Mouse (Mus musculus) 416B (cell line): Measurements from ENCODE around the gene Gm7030.
"Not testable (repeated sequence)": the region's sequence is repeated elsewhere in the genome, so short reads cannot be mapped to it uniquely, and the experiment has no call there.

Source experiments
- DNase-seq: peaks from one replicate; pipeline ENCODE4 v3.0.0; 2011; ENCODE audit warnings: low read depth

Gm7030 gene

GRCm38 (mm10) chr17:36128968-36129817 is at the start of gene Gm7030:
Gm7030 (minus strand) TSS chr17:36129425.
- not testable (repeated sequence) for DNase-seq

- DNase-seq = not testable (repeated sequence)
These were observed 49.7 kb upstream of the Gm7030 start for GRCm38 (mm10) chr17:36178938-36179337.

DNA sequence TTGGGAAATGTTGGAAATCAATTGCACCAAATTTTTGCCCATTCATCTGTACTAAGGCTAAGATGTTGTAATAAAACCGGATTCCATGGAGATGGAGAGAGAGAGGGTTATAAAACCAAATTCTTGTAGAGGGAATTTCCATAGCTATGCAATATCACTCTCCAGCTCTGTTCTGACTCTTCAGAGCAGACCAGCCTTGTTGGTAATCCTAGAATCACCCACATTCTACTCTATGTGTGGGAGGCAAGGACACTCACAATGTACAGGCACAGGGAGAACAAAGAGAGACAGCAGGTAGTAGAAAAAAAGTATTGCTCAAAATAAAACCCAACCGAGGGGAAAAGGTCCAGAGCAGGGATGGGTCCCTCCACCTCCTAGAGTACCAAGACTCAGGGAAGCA is 46.9 kb upstream of the Gm7030 start:
- DNase-seq = not testable (repeated sequence)

GRCm38 (mm10) chr17:36170287-36170814 is 41.1 kb upstream of the Gm7030 start:
- no peak for DNase-seq

DNA sequence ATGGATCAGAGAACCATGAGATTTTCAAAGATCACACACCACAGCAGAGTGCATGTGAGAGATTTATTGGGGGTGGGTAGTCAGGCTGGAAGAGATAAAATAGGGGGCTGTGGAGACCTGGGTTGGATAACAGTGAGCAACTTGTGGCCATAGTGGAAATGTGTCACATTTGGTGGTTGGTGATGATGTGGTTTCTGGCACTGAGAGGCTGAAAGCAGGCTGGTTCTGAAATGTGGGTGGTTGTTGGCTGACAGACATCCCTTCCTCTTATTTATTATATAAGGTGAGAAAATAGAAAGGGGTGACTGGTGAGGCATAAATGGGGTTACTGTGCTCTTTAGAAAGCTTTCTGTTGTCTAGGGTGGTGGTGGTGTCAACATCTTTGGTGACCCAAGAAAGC is 40.5 kb upstream of the Gm7030 start:
- DNase-seq = peak; percentile 25

- not testable (repeated sequence) for DNase-seq
These were observed 39.9 kb upstream of the Gm7030 start for GRCm38 (mm10) chr17:36169094-36169493.

DNA sequence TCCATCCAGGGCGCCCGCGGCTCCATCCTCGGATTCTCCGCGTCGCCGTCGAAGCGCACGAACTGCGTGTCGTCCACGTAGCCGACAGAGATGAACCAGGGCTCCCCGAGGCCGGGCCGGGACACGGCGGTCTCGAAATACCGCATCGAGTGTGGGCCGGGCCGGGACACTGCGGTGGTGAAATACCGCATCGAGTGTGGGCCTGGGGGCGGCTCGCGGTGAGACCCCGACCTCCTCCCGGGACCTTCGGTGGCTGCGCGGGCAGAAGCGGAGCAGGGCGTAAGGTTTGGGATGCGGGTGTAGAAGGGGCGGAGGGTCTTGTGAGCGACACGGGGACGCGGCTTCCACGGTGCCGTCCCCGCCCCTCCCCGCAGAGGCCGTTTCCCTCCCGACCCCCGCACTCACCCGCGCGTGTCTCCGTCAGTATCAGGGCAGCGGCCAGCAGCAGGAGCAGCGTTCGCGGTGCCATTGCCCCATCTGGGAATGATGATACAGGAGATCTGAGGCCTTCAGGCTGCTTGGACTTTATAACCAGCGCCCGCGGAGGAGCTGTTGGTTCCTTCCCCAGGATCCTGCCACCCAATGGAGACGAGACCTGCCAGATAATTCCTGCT is 38.9 kb upstream of the Gm7030 start, which contains the start of gene Gm8909:
Gene Gm8909 (minus strand): TSS at position 499 of the 614 bp plus-strand sequence.
- DNase-seq = no peak

GRCm38 (mm10) chr17:36167306-36168038 is 38.2 kb upstream of the Gm7030 start:
- peak; percentile 14 for DNase-seq

- DNase-seq = not testable (repeated sequence)
These were observed 37.7 kb upstream of the Gm7030 start for GRCm38 (mm10) chr17:36166901-36167300.

DNA sequence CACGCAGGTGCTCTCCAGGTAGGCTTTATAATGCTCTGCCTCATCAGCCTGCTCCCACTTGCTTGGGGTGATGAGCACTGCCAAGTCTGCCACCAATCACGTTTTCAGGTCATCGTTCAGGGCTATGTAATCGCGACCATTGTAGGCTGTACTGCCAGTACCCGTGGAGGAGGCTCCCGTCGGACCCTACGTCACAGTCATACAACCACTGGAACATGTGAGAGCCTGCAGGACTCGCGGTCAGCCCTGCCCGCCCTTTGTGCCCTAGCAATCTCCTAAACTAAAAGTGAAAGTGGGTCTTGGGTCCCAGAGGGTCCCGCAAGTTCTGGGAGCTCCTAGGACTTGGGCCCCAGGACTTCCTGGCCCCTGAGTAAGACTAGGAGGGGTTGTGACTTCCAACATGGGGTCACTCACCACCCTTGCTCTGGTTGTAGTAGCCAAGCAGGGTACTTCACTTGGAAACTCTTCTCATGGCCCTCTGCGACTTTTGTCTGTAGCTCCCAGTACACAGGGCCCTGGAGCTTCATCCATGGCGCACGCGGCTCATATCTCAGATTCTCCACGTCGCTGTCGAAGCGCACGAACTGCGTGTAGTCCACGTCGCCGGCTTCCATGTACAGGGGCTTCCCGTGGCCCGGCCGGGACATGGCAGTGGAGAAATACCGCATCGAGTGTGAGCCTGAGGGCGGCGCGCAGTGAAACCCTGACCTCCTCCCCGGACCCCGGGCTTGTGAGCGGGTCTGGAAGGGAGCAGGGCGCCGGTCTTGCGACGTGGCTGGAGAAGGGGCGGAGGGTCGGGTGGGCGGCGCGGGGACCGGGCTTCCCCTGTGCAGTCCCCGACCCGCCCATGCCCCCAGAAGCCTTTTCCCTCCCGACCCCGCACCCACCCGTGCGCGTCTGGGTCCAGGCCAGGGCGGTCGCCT is 32.2 kb upstream of the Gm7030 start:
- DNase-seq = no peak

- DNase-seq = not testable (repeated sequence)
These were observed 29.0 kb upstream of the Gm7030 start for GRCm38 (mm10) chr17:36158264-36158663.

DNA sequence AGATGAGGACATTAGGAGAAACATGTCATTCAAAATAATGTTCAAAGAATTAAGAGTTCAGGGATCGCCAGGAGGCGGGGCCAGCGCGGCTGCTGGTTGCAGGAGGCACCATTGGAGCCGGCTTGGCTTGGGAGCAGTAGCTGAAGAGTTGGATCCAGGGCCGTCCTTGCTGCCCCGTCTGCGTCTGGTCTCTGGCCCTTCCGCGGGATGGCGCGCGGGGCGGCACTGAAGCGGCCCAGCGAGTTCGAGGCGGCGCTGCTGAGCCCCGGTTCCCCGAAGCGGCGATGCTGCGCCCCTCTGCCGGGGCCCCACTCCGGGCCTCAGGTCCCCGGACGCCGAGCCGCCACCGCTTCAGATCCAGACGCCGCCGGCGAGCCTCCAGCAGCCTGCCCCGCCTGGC is 28.6 kb upstream of the Gm7030 start:
- not testable (repeated sequence) for DNase-seq

DNA sequence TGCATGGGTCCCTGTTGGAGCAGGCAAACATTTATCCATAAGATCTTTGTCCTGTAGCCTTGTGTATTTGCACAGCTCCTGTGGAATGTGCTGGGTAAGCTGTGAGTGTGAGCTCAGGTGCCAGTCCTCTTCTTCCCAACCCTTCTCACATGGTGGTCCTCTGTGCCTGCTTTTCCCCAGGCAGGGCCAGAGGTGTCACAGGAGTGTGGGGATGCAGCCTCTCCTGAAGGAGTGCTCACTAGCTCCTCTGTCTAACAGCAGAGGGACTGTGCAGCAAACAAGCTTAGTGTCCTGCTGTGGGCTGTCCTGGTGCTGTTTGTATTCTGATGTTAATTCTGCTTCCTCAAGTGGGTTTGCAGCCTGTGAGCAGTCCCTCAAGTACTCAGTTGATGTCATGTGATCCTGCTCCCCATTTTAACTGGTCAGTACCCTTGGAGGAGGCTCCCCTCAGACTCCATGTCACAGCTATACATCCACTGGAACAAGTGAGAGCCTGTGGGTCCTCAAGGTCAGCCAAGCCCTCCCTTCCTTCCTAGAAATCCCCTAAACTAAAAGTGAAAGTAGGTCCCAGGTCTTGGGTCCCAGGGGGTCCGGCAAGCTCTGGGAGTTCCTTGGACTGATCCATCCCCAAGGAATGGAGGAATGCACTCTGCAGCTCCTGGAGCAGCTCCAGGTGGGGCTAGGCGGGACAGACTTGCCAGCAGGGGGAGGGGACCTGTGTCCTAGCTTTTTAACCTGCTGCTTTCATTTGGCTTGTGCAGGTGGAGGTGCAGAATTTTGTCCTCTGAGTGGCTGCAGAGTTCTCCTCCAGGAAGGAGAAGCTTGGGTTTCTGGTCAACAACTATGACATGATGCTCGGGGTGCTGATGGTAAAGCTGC is 25.3 kb upstream of the Gm7030 start:
- peak; percentile 54 for DNase-seq

- peak; percentile 53 for DNase-seq
These were observed 22.0 kb upstream of the Gm7030 start for GRCm38 (mm10) chr17:36151200-36151599.

GRCm38 (mm10) chr17:36148468-36148867 is 19.2 kb upstream of the Gm7030 start:
- DNase-seq = not testable (repeated sequence)

DNA sequence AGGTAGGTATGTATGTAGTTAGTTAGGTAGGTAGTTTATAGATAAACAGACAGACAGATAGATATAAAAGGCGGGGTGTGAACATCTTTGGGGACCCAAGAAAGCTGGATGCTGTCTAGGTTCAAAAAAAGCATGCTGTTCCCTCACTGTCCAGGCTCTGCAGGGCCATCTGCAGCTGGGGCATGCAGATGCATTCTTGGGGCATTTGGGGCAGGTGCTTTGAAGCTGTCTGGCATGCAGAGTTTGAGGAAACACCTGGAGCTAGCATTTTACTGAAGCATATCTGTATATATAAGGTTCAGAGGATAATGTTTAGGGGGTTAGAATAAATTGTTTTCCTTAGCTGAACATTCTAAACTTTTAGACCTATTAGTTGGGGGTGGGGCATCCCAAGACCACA is 17.7 kb upstream of the Gm7030 start:
- not testable (repeated sequence) for DNase-seq

- DNase-seq = not testable (repeated sequence)
These were observed 16.6 kb upstream of the Gm7030 start for GRCm38 (mm10) chr17:36145861-36146156.

DNA sequence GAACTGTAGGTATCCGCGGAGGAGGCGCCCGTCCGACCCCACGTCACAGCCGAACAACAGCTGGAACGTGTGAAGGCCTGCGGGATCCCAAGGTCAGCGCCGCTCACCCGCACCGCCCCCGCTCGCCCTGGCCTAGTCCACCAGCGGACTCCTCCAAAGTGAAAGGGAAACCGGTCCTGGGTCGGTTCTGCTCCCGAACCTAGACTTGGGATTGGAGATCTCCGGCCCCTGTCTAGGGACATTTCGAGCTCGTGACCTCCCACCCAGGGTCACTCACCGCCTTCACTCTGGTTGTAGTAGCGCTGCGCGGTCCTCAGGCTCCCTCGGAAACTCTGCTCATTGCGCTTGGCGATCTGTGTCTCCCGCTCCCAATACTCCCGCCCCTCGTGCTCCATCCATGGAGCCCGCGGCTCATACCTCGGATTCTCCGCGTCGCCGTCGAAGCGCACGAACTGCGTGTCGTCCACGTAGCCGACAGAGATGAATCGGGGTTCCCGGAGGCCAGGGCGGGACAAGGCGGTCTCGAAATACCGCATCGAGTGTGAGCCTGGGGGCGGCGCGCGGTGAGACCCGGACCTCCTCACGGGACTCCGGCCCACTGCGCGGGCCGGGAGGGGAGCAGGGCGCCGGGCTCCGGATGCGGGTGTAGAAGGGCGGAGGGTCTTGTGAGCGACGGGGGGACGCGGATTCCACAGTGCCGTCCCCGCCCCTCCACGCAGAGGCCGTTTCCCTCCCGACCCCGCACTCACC is 16.1 kb upstream of the Gm7030 start:
- peak; percentile 42 for DNase-seq

GRCm38 (mm10) chr17:36136299-36136848 is 7.1 kb upstream of the Gm7030 start:
- DNase-seq = not testable (repeated sequence)
